9 mouse cellular contexts compared by ENCODE assay signal in the genomic region with DNA sequence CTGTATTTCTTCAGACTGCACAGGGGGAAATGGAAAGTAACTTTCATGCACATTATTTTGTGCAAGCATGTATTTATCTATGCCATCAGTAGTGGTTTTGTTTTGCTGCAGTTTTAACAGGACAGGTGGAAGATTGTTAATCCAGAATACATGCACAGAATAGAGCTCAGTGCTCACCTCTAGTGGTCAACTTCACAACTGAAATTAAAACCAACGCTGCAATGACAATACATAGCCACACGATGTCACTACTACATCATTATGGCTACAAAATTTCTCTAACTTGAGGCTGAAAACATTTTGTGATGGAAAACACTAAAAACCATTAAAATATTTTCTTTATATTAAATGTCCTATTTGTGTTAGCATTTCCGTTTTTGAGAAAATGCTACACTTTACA. TPM values are rescaled to one million over a fixed set of nuclear protein-coding genes. Genes with fewer than 3 reads are reported as not detected.
DNase-seq lines count a peak whose midpoint lies in the region; ATAC-seq and TF ChIP-seq lines count a peak whose summit lies in the region.
"Had no signal": no experiment of that assay in that cellular context is flagged by ENCODE, and none has a peak within 500 bp of the region (broad histone marks: within the 10 kb centered on the region; RNA-seq: fewer than 3 reads in every experiment).

No protein-coding gene starts in this region.

- TF ChIP-seq CTCF in E14TG2a.4 (conservative IDR thresholded peaks at IDR 0.05; ENCODE audit: low read length), result peak; percentile 68
- peak; percentile 64; the same call in 1 of the 2 replicates for TF ChIP-seq CTCF in brain, embryonic 14.5 days (IDR thresholded peaks at IDR 0.05; ENCODE audit: borderline replicate concordance, extremely low read depth, insufficient read depth, insufficient read length)

- no peak for ATAC-seq in intestine, embryonic 14.5 days (replicated peaks; ENCODE audit: low FRiP score, low TSS enrichment, low read depth)
- ATAC-seq in intestine, embryonic 15.5 days, result no peak
- peak; percentile 31; the same call in 1 of the 2 replicates for ATAC-seq in neural tube, embryonic 11.5 days (ENCODE audit: insufficient read depth, low FRiP score, low TSS enrichment)

- H3K4me3 ChIP-seq in intestine, embryonic 14.5 days (ENCODE audit: low read depth, low read length), result no peak overlapping the region
- no peak overlapping the region for H3K4me3 ChIP-seq in intestine, embryonic 15.5 days (replicated peaks)
- H3K4me3 ChIP-seq in E14TG2a.4 (replicated peaks; ENCODE audit: low read length), result no peak overlapping the region
- no peak overlapping the region for H3K4me3 ChIP-seq in neural tube, embryonic 11.5 days (ENCODE audit: low read depth, low read length)
- H3K4me3 ChIP-seq: erythroblast, embryonic 14.5 days had no signal

- no peak overlapping the region for H3K27ac ChIP-seq in intestine, embryonic 14.5 days (ENCODE audit: low read depth)
- H3K27ac ChIP-seq in intestine, embryonic 15.5 days, result no peak overlapping the region
- no peak overlapping the region for H3K27ac ChIP-seq in neural tube, embryonic 11.5 days (ENCODE audit: low read depth, low read length)

- H3K9me3 ChIP-seq in intestine, embryonic 14.5 days (ENCODE audit: control insufficient read depth, low read length), result no peaks in the 10 kb centered on the region
- H3K9me3 ChIP-seq in intestine, embryonic 15.5 days, result no peaks in the 10 kb centered on the region
- no peaks in the 10 kb centered on the region for H3K9me3 ChIP-seq in E14TG2a.4 (ENCODE audit: low read length)
- H3K9me3 ChIP-seq in neural tube, embryonic 11.5 days (ENCODE audit: control insufficient read depth, low read length), result no peaks in the 10 kb centered on the region

- H3K27me3 ChIP-seq in intestine, embryonic 14.5 days (replicated peaks; ENCODE audit: control insufficient read depth, insufficient read depth, low read length), result 0 out of 2 replicates have a peak, but pooled peaks cover 3% of the 10 kb centered on the region
- H3K27me3 ChIP-seq in intestine, embryonic 15.5 days (replicated peaks), result no peaks in the 10 kb centered on the region
- no peaks in the 10 kb centered on the region for H3K27me3 ChIP-seq in E14TG2a.4 (ENCODE audit: insufficient read depth, low read length)
- no peaks in the 10 kb centered on the region for H3K27me3 ChIP-seq in neural tube, embryonic 11.5 days (ENCODE audit: control insufficient read depth, insufficient read depth, low read length)

- H3K4me2 ChIP-seq in intestine, embryonic 14.5 days (ENCODE audit: low read length), result no peak overlapping the region
- no peak overlapping the region for H3K4me2 ChIP-seq in intestine, embryonic 15.5 days (replicated peaks)
- H3K4me2 ChIP-seq in neural tube, embryonic 11.5 days (ENCODE audit: low read depth), result no peak overlapping the region

- no peak overlapping the region for H3K9ac ChIP-seq in intestine, embryonic 14.5 days (ENCODE audit: low read length)
- no peak overlapping the region for H3K9ac ChIP-seq in intestine, embryonic 15.5 days
- no peak overlapping the region for H3K9ac ChIP-seq in neural tube, embryonic 11.5 days (ENCODE audit: low read length)

- no peak for TF ChIP-seq POLR2A in brain, embryonic 14.5 days (IDR thresholded peaks at IDR 0.05; ENCODE audit: borderline replicate concordance, extremely low read depth, insufficient read depth, insufficient read length, poor library complexity, severe bottlenecking)

- no peaks in the 10 kb centered on the region for H3K4me1 ChIP-seq in intestine, embryonic 14.5 days (replicated peaks; ENCODE audit: control insufficient read depth, insufficient read depth, low read length)
- H3K4me1 ChIP-seq in intestine, embryonic 15.5 days (replicated peaks), result no peaks in the 10 kb centered on the region
- H3K4me1 ChIP-seq in E14TG2a.4 (replicated peaks; ENCODE audit: low read depth, low read length), result no peaks in the 10 kb centered on the region
- H3K4me1 ChIP-seq in neural tube, embryonic 11.5 days (ENCODE audit: control insufficient read depth, insufficient read depth, low read length), result no peaks in the 10 kb centered on the region

- peak; percentile 52 for DNase-seq in intestine, embryonic 14.5 days (ENCODE audit: low spot score)
- DNase-seq in brain, embryonic 14.5 days (ENCODE audit: low read depth), result peak; percentile 72
- peak; percentile 7 to 79 for DNase-seq in frontal cortex, adult 2 months (ENCODE audit: extremely low spot score in 1 of 2, low spot score in 1 of 2)
- peak; percentile 28 to 33 for DNase-seq in left cerebral cortex, adult 18-20 months (ENCODE audit: low spot score in 2 of 2)
- no peak for DNase-seq in neural tube, embryonic 11.5 days (ENCODE audit: low spot score)
- DNase-seq in spleen, postnatal 14 days (ENCODE audit: low spot score in 2 of 2), result no peak

- no peaks in the 10 kb centered on the region for H3K36me3 ChIP-seq in intestine, embryonic 14.5 days (ENCODE audit: control insufficient read depth, insufficient read depth, low read length)
- H3K36me3 ChIP-seq in intestine, embryonic 15.5 days, result no peaks in the 10 kb centered on the region
- H3K36me3 ChIP-seq in E14TG2a.4 (ENCODE audit: insufficient read depth, low read length), result no peaks in the 10 kb centered on the region
- no peaks in the 10 kb centered on the region for H3K36me3 ChIP-seq in neural tube, embryonic 11.5 days (ENCODE audit: control insufficient read depth, insufficient read depth, low read length)

- WGBS in intestine, embryonic 14.5 days, result 9% methylated on average over 3 of the region's 3 CpGs
- 14% methylated on average over 3 of the region's 3 CpGs for WGBS in intestine, embryonic 15.5 days
- 12% methylated on average over 3 of the region's 3 CpGs for WGBS in neural tube, embryonic 11.5 days

RNA-seq across cellular contexts. Expression of gene Gucy2f, which starts 3.6 kb away (rescaled TPM):
- polyA plus RNA-seq in intestine, embryonic 14.5 days (2014; fragmentation: Nextera tagmentation; extraction: Ambion mirVana), result 0.05 TPM in 1 of 2 replicates, not detected in the other
- not detected in 2 replicates for polyA plus RNA-seq in intestine, embryonic 15.5 days (2015; fragmentation: Nextera tagmentation; extraction: Ambion mirVana)
- 0.08 and 0.15 TPM in 2 replicates for polyA plus RNA-seq in brain, embryonic 14.5 days (2012; rRNA removed)
- polyA plus RNA-seq in frontal cortex, adult 2 months (2012; rRNA removed), result 0.34 and 0.56 TPM in 2 replicates
- total RNA-seq in left cerebral cortex, adult 18-20 months (2021), result under 1 TPM; 0.42 to 0.65 TPM
- 0.04 TPM in 2 replicates for polyA plus RNA-seq in neural tube, embryonic 11.5 days (2014; fragmentation: Nextera tagmentation; extraction: Ambion mirVana)
- polyA plus RNA-seq: erythroblast, embryonic 14.5 days had no signal

RNA-seq across cellular contexts. Expression of gene Nxt2, which starts 26.3 kb away (rescaled TPM):
- polyA plus RNA-seq in intestine, embryonic 14.5 days (2014; fragmentation: Nextera tagmentation; extraction: Ambion mirVana), result 24.4 and 26.5 TPM in 2 replicates
- 23.5 and 27.2 TPM in 2 replicates for polyA plus RNA-seq in intestine, embryonic 15.5 days (2015; fragmentation: Nextera tagmentation; extraction: Ambion mirVana)
- 7.6 and 8.7 TPM in 2 replicates for polyA plus RNA-seq in brain, embryonic 14.5 days (2012; rRNA removed)
- 21.1 and 22.0 TPM in 2 replicates for polyA plus RNA-seq in frontal cortex, adult 2 months (2012; rRNA removed)
- total RNA-seq in left cerebral cortex, adult 18-20 months (2021), result 10 to 100 TPM; 33.4 to 33.6 TPM
- polyA plus RNA-seq in neural tube, embryonic 11.5 days (2014; fragmentation: Nextera tagmentation; extraction: Ambion mirVana), result 10.8 and 12.2 TPM in 2 replicates

Comparison
In these comparisons a context has a peak if more than half of its experiments do, and no peak if none do; other contexts are left out.
1. DNase-seq: peak in intestine, embryonic 14.5 days (single experiment), brain, embryonic 14.5 days (single experiment), frontal cortex, adult 2 months (2 of 2) and left cerebral cortex, adult 18-20 months (2 of 2); none in neural tube, embryonic 11.5 days (single experiment) and spleen, postnatal 14 days (0 of 2).